In genomic region chr19:53420924-53421582, GRCm38 (mm10) we compare ENCODE assay signal across 9 mouse cellular contexts. TPM values are rescaled to one million over a fixed set of nuclear protein-coding genes. Genes with fewer than 3 reads are reported as not detected.
A peak's percentile ranks its signal among the peaks of the same experiment; 100 is the strongest.
DNase-seq lines count a peak whose midpoint lies in the region; ATAC-seq and TF ChIP-seq lines count a peak whose summit lies in the region.
"Had no signal": no experiment of that assay in that cellular context is flagged by ENCODE, and none has a peak within 500 bp of the region (broad histone marks: within the 10 kb centered on the region; RNA-seq: fewer than 3 reads in every experiment).

No protein-coding gene starts in this region.

- peak overlapping the region; percentile 73 for H3K4me3 ChIP-seq in ES-Bruce4 (ENCODE audit: low read depth, low read length)
- peak overlapping the region; percentile 57 for H3K4me3 ChIP-seq in forebrain, embryonic 10.5 days
- peak overlapping the region; percentile 22 for H3K4me3 ChIP-seq in lung, adult 2 months (replicated peaks; ENCODE audit: extremely low read depth, low read depth, low read length)
- H3K4me3 ChIP-seq in neural tube, embryonic 13.5 days = peak overlapping the region; percentile 45

- intact Hi-C loops in heart, postnatal 14 days (cut with DNase I) = loop anchor here (2.0 kb wide), 1 partner anchor 108 kb away; the partner anchor contains the start of gene Dusp5

- TF ChIP-seq POLR2A in ES-Bruce4 (IDR thresholded peaks at IDR 0.05; ENCODE audit: insufficient read depth, low read length) = peak; percentile 24
- TF ChIP-seq POLR2A in lung, adult 2 months (IDR thresholded peaks at IDR 0.05; ENCODE audit: borderline replicate concordance, extremely low read depth, low read depth, low read length) = no peak

- peak; percentile 93 for ATAC-seq in neural tube, embryonic 13.5 days (ENCODE audit: low read depth)

- no peaks in the 10 kb centered on the region for H3K27me3 ChIP-seq in ES-Bruce4 (ENCODE audit: control insufficient read depth, insufficient read depth, low read length, poor library complexity, severe bottlenecking)
- peaks cover 18% of the 10 kb centered on the region for H3K27me3 ChIP-seq in forebrain, embryonic 10.5 days (ENCODE audit: poor library complexity, severe bottlenecking)
- peaks cover 15% of the 10 kb centered on the region for H3K27me3 ChIP-seq in neural tube, embryonic 13.5 days

- H3K27ac ChIP-seq in ES-Bruce4 (ENCODE audit: insufficient read depth, low read length) = peak overlapping the region; percentile 94
- peak overlapping the region; percentile 91 for H3K27ac ChIP-seq in forebrain, embryonic 10.5 days
- H3K27ac ChIP-seq in neural tube, embryonic 13.5 days (replicated peaks) = peak overlapping the region; percentile 35

- peak overlapping the region; percentile 83 for H3K4me2 ChIP-seq in neural tube, embryonic 13.5 days

- no peaks in the 10 kb centered on the region for H3K36me3 ChIP-seq in ES-Bruce4 (ENCODE audit: control insufficient read depth, insufficient read depth, low read length, poor library complexity, severe bottlenecking)
- H3K36me3 ChIP-seq in forebrain, embryonic 10.5 days (replicated peaks) = no peaks in the 10 kb centered on the region
- no peaks in the 10 kb centered on the region for H3K36me3 ChIP-seq in neural tube, embryonic 13.5 days

- peaks cover 3% of the 10 kb centered on the region for H3K4me1 ChIP-seq in ES-Bruce4 (ENCODE audit: control insufficient read depth, insufficient read depth, low read length)
- peaks cover 45% of the 10 kb centered on the region for H3K4me1 ChIP-seq in forebrain, embryonic 10.5 days
- peaks cover 7% of the 10 kb centered on the region for H3K4me1 ChIP-seq in lung, adult 2 months (ENCODE audit: control insufficient read depth, insufficient read depth, low read length)
- peaks cover 10% of the 10 kb centered on the region for H3K4me1 ChIP-seq in neural tube, embryonic 13.5 days (replicated peaks)

- H3K9ac ChIP-seq in ES-Bruce4 (ENCODE audit: low read depth, poor library complexity, severe bottlenecking) = peak overlapping the region; percentile 26
- H3K9ac ChIP-seq in neural tube, embryonic 13.5 days = peak overlapping the region; percentile 65

- no peaks in the 10 kb centered on the region for H3K9me3 ChIP-seq in ES-Bruce4 (replicated peaks; ENCODE audit: control insufficient read depth, insufficient read depth, low read length, poor library complexity, severe bottlenecking)
- H3K9me3 ChIP-seq in forebrain, embryonic 10.5 days = no peaks in the 10 kb centered on the region
- H3K9me3 ChIP-seq in neural tube, embryonic 13.5 days = no peaks in the 10 kb centered on the region

- TF ChIP-seq EP300 in ES-Bruce4 (IDR thresholded peaks at IDR 0.05; ENCODE audit: insufficient read depth, low read depth, low read length) = 0 out of 2 replicates have a peak, but pooled peaks have one; percentile 40

- peak; percentile 73 for DNase-seq in c-Kit-positive CD71-positive TER-119-negative erythroid progenitor cells, embryonic 14.5 days (ENCODE audit: low read depth)
- peak; percentile 81 for DNase-seq in forebrain, embryonic 10.5 days (ENCODE audit: extremely low spot score, low spot score)
- DNase-seq in heart, postnatal 14 days = peak; percentile 63 to 78
- peak; percentile 88 for DNase-seq in kidney, postnatal 36 days
- DNase-seq in lung, adult 2 months = peak; percentile 74
- peak; percentile 42 for DNase-seq in telencephalon, adult 2 months (ENCODE audit: low read depth, low spot score)

- WGBS in forebrain, embryonic 10.5 days = under 1% methylated on average over 19 of the region's 19 CpGs
- 7% methylated on average over 19 of the region's 19 CpGs for WGBS in lung, adult 2 months
- WGBS in neural tube, embryonic 13.5 days = under 1% methylated on average over 19 of the region's 19 CpGs

- TF ChIP-seq CTCF in ES-Bruce4 (IDR thresholded peaks at IDR 0.05; ENCODE audit: low read depth, low read length) = no peak
- no peak for TF ChIP-seq CTCF in lung, adult 2 months (IDR thresholded peaks at IDR 0.05; ENCODE audit: insufficient read depth, low read length)

RNA-seq across cellular contexts. Expression of gene Smndc1, which starts 30.7 kb away (rescaled TPM):
- polyA plus RNA-seq in ES-Bruce4 (2011; ENCODE audit: insufficient read depth, insufficient read length, low read depth, missing spikeins) = 72.0 and 77.6 TPM in 2 replicates
- 45.4 and 47.2 TPM in 2 replicates for polyA plus RNA-seq in forebrain, embryonic 10.5 days (2016; fragmentation: Nextera tagmentation; extraction: Ambion mirVana)
- 10 to 100 TPM; 29.7 to 31.6 TPM for total RNA-seq in heart, postnatal 14 days (2021)
- 3.9 and 6.2 TPM in 2 replicates for polyA plus RNA-seq in lung, adult 2 months (2012; rRNA removed)
- 37.5 and 55.4 TPM in 2 replicates for polyA plus RNA-seq in neural tube, embryonic 13.5 days (2015; fragmentation: Nextera tagmentation; extraction: Ambion mirVana)

RNA-seq across cellular contexts. Expression of gene Gm10197, which starts 49.5 kb away (rescaled TPM):
- not detected in 2 replicates for polyA plus RNA-seq in ES-Bruce4 (2011; ENCODE audit: insufficient read depth, insufficient read length, low read depth, missing spikeins)
- not detected in 2 replicates for polyA plus RNA-seq in forebrain, embryonic 10.5 days (2016; fragmentation: Nextera tagmentation; extraction: Ambion mirVana)
- not detected for total RNA-seq in heart, postnatal 14 days (2021)
- not detected in 2 replicates for polyA plus RNA-seq in lung, adult 2 months (2012; rRNA removed)
- polyA plus RNA-seq in neural tube, embryonic 13.5 days (2015; fragmentation: Nextera tagmentation; extraction: Ambion mirVana) = not detected in 2 replicates
- total RNA-seq: gastrocnemius, postnatal 4 days had no signal

Comparison
In these comparisons a context has a peak if more than half of its experiments do, and no peak if none do; other contexts are left out.
1. Peak in every context shown above with its lines: DNase-seq, ATAC-seq, H3K4me3 ChIP-seq and H3K27ac ChIP-seq.
2. H3K27ac ChIP-seq: peak in every context shown above with its lines; median percentile 94 in ES-Bruce4; 91 in forebrain, embryonic 10.5 days; 35 in neural tube, embryonic 13.5 days.
3. H3K4me3 ChIP-seq: peak in every context shown above with its lines; median percentile 73 in ES-Bruce4; 57 in forebrain, embryonic 10.5 days; 45 in neural tube, embryonic 13.5 days; 22 in lung, adult 2 months.